Mouse (Mus musculus) forebrain, embryonic 15.5 days (tissue): ENCODE measurements around the gene Tubgcp3. TPM values are rescaled to one million over a fixed set of nuclear protein-coding genes. Genes with fewer than 3 reads are reported as not detected.

Experiments
- ATAC-seq: fragments of 200-750 bp; cut with Nextera tagmentation; replicated peaks from 2 replicates; pipeline ENCODE4 v1.8.0; 2017; ENCODE audit warnings: mild to moderate bottlenecking, moderate TSS enrichment, moderate library complexity
- H3K27ac ChIP-seq: fragments of 300-500 bp; sonication (generic); replicated peaks from 2 replicates; pipeline ENCODE4 v1.5.1; 2015; ENCODE audit warnings: mild to moderate bottlenecking, inconsistent platforms
- H3K27me3 ChIP-seq: fragments of 300-500 bp; sonication (generic); 2 replicates; pipeline ENCODE4 v1.6.1; 2015; ENCODE audit warnings: inconsistent platforms
- H3K36me3 ChIP-seq: fragments of 300-500 bp; sonication (generic); 2 replicates; pipeline ENCODE4 v1.6.1; 2015; ENCODE audit warnings: mild to moderate bottlenecking, inconsistent platforms
- H3K4me1 ChIP-seq: fragments of 300-500 bp; sonication (generic); 2 replicates; pipeline ENCODE4 v1.6.1; 2015; ENCODE audit warnings: inconsistent platforms
- H3K4me2 ChIP-seq: fragments of 300-500 bp; sonication (generic); replicated peaks from 2 replicates; pipeline ENCODE4 v1.6.1; 2015; ENCODE audit warnings: mild to moderate bottlenecking, inconsistent platforms
- H3K4me3 ChIP-seq: fragments of 300-500 bp; sonication (generic); 2 replicates; pipeline ENCODE4 v1.5.1; 2015; ENCODE audit warnings: mild to moderate bottlenecking, inconsistent platforms
- H3K9ac ChIP-seq: fragments of 300-500 bp; sonication (generic); replicated peaks from 2 replicates; pipeline ENCODE4 v1.6.1; 2015; ENCODE audit warnings: mild to moderate bottlenecking, inconsistent platforms
- H3K9me3 ChIP-seq: fragments of 300-500 bp; sonication (generic); 2 replicates; pipeline ENCODE4 v1.6.1; 2016; ENCODE audit warnings: inconsistent platforms
- WGBS: fragments of 180-500 bp; shearing (Covaris S2); methylation state at CpG from one replicate; pipeline ENCODE4 v1.1.7; 2015; ENCODE audit warnings: mixed read lengths; 5-methylcytosine and 5-hydroxymethylcytosine counted together
- polyA plus RNA-seq: library from polyadenylated mRNA; unstranded; fragments of >200 nt; fragmentation: Nextera tagmentation; extraction: Ambion mirVana; gene quantifications from 2 replicates; pipeline ENCODE4 v1.2.1, GENCODE M21; 2015

The Tubgcp3 gene
- polyA plus RNA-seq = 42.4 and 45.3 TPM in 2 replicates

DNA sequence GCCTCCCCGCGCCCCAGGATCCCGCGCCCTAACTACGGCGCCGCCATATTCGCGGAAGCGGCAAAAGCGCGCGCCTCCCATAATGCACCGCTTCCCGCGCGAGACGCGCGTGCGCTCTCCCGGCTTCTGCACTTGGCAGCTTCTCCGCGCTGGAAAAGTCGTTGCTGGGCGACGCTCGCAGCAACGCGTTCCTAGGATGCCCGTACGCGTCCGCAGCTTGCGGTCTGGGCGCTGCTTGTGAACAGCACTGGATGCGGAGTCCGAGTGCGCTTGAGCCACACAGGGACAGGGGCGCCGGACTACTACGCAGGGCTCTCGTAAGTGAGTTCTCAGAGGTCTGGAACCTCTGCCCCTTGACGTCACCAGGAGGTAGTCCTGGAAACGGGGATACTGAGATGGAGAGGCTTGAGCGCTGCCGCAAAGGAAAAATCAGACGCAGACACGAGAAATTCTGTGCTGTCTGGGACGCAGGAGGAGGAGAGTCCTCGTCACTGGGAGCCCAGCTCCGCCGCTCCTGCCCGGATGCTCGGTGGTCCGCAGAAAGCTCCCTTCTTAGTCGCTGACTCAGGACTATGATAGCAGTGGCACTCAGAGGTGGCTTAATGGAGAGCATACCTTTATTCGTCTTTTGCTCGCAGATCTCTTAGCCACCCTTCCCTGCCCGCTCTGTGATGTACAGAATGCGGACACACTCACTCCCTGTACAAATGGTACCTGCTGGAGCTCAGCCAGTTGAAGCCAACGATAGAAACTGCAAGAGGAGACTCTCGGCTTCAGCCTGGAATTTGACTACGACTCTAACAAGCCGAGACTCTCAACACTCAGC, at the start of gene Tubgcp3:
Gene Tubgcp3, minus strand, starts transcription at position 193 of the 826 bp plus-strand sequence.
- no peaks in the 10 kb centered on the region for H3K27me3 ChIP-seq
- peak within 1 kb of the TSS; percentile 86 for H3K4me2 ChIP-seq
- peak within 1 kb of the TSS; percentile 80 for H3K9ac ChIP-seq
- peaks cover 22% of the 10 kb centered on the region for H3K4me1 ChIP-seq
- peak within 1 kb of the TSS; percentile 77 for H3K4me3 ChIP-seq
- WGBS = under 1% methylated on average over 65 of the region's 65 CpGs
- no peaks in the 10 kb centered on the region for H3K36me3 ChIP-seq
- H3K9me3 ChIP-seq = no peaks in the 10 kb centered on the region
- ATAC-seq = peak; percentile 94
- H3K27ac ChIP-seq = peak within 1 kb of the TSS; percentile 91

DNA sequence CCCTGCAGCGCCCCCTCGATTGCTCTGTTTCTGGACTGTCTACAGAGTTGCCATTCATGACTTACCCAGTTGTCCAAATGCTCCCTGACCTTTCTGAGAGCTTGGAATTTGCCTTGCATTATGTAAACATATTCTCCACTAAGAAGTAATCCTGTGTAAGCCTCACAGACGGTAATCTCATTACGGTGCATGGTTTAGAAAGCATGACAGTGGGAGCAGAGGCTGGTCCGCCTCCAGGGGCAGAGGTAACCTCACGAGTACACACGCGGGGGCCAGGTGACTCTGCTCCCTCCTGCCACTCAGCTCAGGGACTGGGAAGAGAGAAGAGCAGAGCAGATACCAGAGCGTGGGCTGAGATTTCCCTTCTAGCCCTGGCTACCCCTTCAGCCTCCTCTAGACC, 47.0 kb upstream of the Tubgcp3 start:
- H3K4me1 ChIP-seq = no peaks in the 10 kb centered on the region
- H3K4me2 ChIP-seq = no peak overlapping the region
- H3K4me3 ChIP-seq = no peak overlapping the region
- no peak overlapping the region for H3K27ac ChIP-seq
- H3K36me3 ChIP-seq = no peaks in the 10 kb centered on the region
- no peak overlapping the region for H3K9ac ChIP-seq
- ATAC-seq = no peak
- 69% methylated on average over 9 of the region's 9 CpGs for WGBS
- no peaks in the 10 kb centered on the region for H3K9me3 ChIP-seq
- no peaks in the 10 kb centered on the region for H3K27me3 ChIP-seq

DNA sequence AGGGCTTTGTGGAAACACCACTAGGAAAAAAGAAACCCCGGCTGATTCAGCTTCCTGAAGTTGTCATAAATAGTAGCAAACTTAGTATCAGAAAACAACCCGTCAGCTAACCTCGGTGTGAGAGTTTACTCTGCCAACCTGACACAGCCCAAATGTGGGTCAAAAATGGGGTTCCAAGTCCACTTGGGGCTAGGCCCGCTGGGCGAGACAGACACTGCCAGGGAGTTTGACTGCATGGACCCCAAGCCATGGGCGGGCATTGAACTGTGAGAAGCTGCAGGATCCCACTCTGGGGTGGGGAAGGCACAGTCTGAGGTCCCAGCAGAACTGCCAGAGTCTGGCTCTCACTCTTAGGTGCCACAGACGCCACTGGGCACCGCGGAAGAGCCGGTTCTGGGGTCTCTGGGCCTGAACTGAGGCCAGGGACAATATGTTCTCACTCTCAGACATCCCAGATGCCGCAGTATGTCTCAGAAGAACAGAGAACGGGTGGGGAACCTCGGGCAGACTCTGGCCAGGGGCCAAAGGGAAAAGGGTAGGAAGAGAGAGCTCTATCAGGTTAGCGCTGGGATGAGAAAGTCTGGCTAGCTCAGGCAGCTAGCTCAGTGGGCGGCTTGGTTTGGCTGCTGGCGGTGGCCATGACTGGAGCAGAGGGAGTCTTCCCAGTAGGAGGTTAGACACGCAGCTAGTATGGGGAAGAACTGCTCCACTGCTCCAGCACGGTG, 44.0 kb upstream of the Tubgcp3 start:
- ATAC-seq = no peak

DNA sequence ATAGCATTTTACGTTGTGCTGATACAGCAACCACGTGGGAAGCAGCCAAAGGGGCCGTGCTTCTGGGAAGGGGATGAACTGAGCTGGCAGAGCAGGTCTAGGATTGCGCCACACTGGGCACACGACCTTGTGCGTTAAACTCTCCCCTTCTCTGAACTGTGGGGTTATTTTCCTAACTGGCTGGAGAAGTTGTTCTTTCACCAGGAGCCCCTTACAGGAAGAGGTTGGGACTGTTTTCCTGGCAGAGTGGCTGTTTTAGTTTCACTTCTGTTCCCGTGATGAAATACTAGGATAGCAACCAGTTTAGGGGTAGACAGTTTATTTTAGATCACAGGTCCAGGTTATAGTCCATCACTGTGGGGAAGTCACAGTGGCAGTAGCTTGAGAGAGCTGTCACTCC, 39.6 kb upstream of the Tubgcp3 start:
- no peaks in the 10 kb centered on the region for H3K9me3 ChIP-seq
- no peak overlapping the region for H3K4me2 ChIP-seq
- no peak overlapping the region for H3K4me3 ChIP-seq
- H3K27ac ChIP-seq = no peak overlapping the region
- no peaks in the 10 kb centered on the region for H3K36me3 ChIP-seq
- H3K9ac ChIP-seq = no peak overlapping the region
- H3K4me1 ChIP-seq = no peaks in the 10 kb centered on the region
- WGBS = 82% methylated on average over 7 of the region's 7 CpGs
- no peak for ATAC-seq
- no peaks in the 10 kb centered on the region for H3K27me3 ChIP-seq

More for the DNA sequence above, 44.0 kb upstream of the Tubgcp3 start:
- no peak overlapping the region for H3K27ac ChIP-seq
- H3K4me3 ChIP-seq = no peak overlapping the region
- H3K4me2 ChIP-seq = no peak overlapping the region
- H3K4me1 ChIP-seq = no peaks in the 10 kb centered on the region
- H3K9ac ChIP-seq = no peak overlapping the region
- H3K36me3 ChIP-seq = no peaks in the 10 kb centered on the region
- 81% methylated on average over 18 of the region's 18 CpGs for WGBS
- H3K27me3 ChIP-seq = no peaks in the 10 kb centered on the region
- H3K9me3 ChIP-seq = no peaks in the 10 kb centered on the region

DNA sequence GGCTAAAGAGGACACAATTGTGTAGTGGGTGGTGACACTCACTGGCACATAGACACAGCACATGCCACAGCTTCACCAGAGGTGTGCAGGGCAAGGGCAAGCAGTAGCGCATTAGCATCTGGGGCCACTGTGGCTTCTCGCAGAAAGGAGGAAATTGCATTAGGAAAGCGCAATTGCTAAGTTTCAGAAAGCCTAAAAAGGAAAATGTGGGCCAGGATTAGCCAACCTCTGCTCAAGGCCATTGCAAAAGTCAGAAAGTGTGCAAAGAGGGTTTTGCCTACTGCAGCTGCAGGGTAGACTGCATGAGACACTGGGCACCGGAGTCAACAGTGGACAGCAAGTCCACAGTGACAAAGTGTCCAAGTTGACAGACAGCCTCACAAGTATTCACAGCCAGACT, 31.5 kb upstream of the Tubgcp3 start:
- H3K27ac ChIP-seq = no peak overlapping the region
- no peaks in the 10 kb centered on the region for H3K4me1 ChIP-seq
- ATAC-seq = no peak
- no peaks in the 10 kb centered on the region for H3K36me3 ChIP-seq
- no peak overlapping the region for H3K4me3 ChIP-seq
- no peaks in the 10 kb centered on the region for H3K9me3 ChIP-seq
- no peak overlapping the region for H3K9ac ChIP-seq
- H3K27me3 ChIP-seq = no peaks in the 10 kb centered on the region
- WGBS = 93% methylated on average over 4 of the region's 4 CpGs
- H3K4me2 ChIP-seq = no peak overlapping the region

DNA sequence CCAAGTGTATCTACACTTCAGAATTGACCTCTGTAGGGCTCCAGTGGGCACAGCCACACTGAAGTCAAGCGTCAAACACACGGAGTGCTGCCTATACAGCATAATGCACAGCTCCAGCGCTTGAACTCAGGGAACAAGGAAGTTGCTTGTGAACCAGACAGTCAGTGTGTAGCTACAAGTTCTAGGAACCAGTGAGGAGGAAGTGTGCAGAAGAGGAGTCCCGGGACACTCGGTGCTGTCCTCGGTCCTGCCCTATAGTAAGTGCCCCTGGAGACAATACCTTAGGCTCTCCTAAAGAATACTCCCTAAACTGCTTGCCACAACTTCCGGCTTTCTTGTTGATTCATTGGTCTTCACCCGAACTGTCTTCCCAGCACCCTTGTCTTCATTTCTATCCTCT, 30.2 kb upstream of the Tubgcp3 start:
- H3K4me1 ChIP-seq = no peaks in the 10 kb centered on the region
- no peak overlapping the region for H3K9ac ChIP-seq
- no peaks in the 10 kb centered on the region for H3K27me3 ChIP-seq
- H3K27ac ChIP-seq = no peak overlapping the region
- no peak overlapping the region for H3K4me2 ChIP-seq
- 68% methylated on average over 8 of the region's 8 CpGs for WGBS
- H3K4me3 ChIP-seq = no peak overlapping the region
- H3K36me3 ChIP-seq = no peaks in the 10 kb centered on the region
- no peaks in the 10 kb centered on the region for H3K9me3 ChIP-seq
- ATAC-seq = no peak

DNA sequence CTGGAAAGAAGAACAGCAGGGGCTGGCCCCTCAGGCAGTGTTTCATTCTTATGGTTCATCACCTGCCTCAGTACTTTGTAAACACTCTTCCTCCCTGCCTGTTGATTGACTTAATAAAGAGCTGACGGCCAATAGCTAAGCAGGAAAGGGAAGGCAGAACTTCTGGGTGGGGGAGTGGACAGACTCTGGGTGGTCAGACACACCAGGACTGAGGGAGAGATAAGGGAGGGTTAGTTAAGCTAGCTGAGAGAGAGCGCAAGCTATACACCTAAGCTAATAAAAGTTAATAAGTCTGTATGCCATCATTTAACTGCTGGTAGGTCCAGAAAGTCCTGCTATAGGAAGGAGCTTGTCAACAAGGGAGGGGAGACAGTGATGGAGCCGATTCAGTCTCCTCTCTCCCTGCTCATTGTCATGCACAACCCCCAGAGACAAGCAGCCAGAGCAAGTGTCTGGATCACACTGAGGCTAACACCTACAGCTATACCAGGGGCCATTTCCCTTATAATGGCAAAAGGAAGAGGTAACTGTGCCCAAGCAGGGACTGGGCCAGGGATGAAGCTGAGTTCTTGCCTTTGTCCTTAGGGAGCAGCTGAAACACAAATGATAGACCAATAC, 26.7 kb upstream of the Tubgcp3 start:
- no peak for ATAC-seq
- H3K9ac ChIP-seq = no peak overlapping the region
- no peak overlapping the region for H3K27ac ChIP-seq
- H3K4me3 ChIP-seq = no peak overlapping the region
- H3K4me2 ChIP-seq = no peak overlapping the region
- H3K9me3 ChIP-seq = no peaks in the 10 kb centered on the region
- WGBS = 50% methylated on average over 3 of the region's 3 CpGs
- H3K36me3 ChIP-seq = no peaks in the 10 kb centered on the region
- H3K4me1 ChIP-seq = no peaks in the 10 kb centered on the region
- no peaks in the 10 kb centered on the region for H3K27me3 ChIP-seq

DNA sequence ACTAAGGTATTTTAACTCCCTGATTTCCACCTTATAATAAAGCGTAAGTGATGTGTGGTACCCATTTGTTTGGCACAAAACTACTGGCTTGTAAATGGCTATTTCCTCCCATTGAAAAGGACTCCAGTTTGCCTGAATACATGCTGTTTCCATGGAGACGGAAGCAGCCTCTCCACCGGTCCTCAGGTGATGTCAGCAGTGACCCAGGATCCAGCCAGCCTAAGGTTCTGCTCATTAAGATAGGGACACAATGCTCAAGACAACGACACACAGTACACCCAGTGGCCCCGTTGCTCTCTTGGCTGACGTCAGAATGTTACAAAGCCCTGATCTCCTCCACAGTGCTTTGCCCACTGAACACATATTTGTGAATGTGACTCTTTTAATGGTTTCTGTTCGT, 16.8 kb upstream of the Tubgcp3 start:
- 27% methylated on average over 7 of the region's 7 CpGs for WGBS
- Histone ChIP-seq H3K4me1 (no peaks in the 10 kb centered on the region), H3K27ac (no peak overlapping the region), H3K36me3 (no peaks in the 10 kb centered on the region), H3K27me3 (no peaks in the 10 kb centered on the region), H3K4me2 (no peak overlapping the region), H3K9ac (no peak overlapping the region), H3K9me3 (no peaks in the 10 kb centered on the region), H3K4me3 (no peak overlapping the region)
- peak; percentile 48 for ATAC-seq

DNA sequence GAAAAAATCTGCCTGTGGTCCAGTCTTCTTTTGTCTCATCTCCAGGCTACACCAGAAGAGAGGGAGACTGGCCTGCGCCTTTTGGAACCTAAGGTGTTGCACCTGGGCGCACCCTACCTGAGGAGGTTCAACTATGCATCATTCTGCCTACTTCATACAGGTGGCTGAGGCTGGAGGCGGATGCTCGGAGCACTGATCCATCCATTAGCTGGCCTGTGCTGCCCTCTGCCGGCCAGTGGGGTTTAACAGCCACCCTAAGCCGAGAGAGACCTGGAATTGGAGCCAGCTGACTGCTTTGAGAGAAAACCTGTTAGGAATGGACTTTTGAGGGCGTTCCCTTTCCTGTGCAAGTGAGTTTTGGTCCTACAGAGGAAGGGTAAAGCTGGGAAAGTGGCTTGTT, 5.5 kb upstream of the Tubgcp3 start:
- peak; percentile 80 for ATAC-seq
- Histone ChIP-seq H3K9ac (no peak overlapping the region), H3K27ac (no peak overlapping the region), H3K4me2 (no peak overlapping the region), H3K27me3 (no peaks in the 10 kb centered on the region), H3K4me3 (no peak overlapping the region), H3K9me3 (no peaks in the 10 kb centered on the region), H3K4me1 (peaks cover 10% of the 10 kb centered on the region), H3K36me3 (no peaks in the 10 kb centered on the region)
- 3% methylated on average over 7 of the region's 7 CpGs for WGBS

DNA sequence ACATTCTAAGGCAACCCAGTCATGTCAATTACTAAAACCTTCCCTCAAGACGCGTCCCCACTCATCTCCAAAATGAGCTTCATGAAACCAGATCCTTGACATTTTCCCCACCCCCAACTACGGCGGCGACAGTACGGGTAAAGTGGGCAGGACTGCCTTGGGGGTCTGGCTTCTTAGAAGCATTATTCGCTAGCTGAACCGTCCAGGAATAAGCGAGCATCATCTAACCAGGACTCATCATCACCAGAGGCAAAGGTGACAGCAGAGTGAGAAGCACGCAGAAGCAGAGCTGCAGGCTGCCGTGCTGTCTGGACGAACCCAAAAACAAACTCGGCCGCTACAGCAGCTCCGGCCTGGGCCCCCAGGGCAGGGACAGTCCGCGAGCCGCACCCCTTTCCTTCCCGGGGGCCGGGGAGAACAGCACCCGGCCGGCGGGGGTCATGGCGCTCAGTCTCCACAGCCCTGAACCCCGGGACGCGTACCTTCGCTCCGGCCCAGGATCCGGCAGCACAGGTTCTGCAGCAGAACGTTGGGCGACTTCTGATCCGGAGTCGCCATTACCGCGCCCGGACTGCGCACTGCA, 484 bp downstream of the Tubgcp3 start:
- no peaks in the 10 kb centered on the region for H3K9me3 ChIP-seq
- no peaks in the 10 kb centered on the region for H3K36me3 ChIP-seq
- peak overlapping the region; percentile 77 for H3K4me3 ChIP-seq
- peak overlapping the region; percentile 91 for H3K27ac ChIP-seq
- peak overlapping the region; percentile 80 for H3K9ac ChIP-seq
- ATAC-seq = no peak
- peaks cover 21% of the 10 kb centered on the region for H3K4me1 ChIP-seq
- WGBS = under 1% methylated on average over 38 of the region's 38 CpGs
- H3K4me2 ChIP-seq = peak overlapping the region; percentile 86
- H3K27me3 ChIP-seq = no peaks in the 10 kb centered on the region

DNA sequence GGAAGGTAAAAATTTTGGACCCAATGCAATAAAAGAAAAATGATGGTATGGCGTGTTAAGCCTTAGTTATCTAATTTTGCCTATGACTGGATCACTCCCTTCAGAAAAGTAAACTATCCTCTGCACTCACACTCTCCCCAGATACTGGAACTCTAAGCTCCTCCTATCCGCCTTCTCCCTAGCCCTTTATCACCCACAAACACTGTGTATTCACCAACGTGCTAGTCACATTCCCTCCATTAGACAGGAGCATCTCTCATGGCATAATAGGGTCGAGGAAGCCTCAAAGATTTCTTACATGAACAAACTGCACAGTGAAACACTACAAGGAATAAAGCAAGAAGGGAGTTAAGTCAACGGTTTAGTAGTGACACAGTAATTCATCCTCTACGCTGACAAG, 1.1 kb downstream of the Tubgcp3 start:
- 39% methylated on average over 6 of the region's 6 CpGs for WGBS
- no peaks in the 10 kb centered on the region for H3K9me3 ChIP-seq
- H3K4me3 ChIP-seq = peak overlapping the region; percentile 77
- peak overlapping the region; percentile 80 for H3K9ac ChIP-seq
- no peaks in the 10 kb centered on the region for H3K36me3 ChIP-seq
- H3K27ac ChIP-seq = no peak overlapping the region
- H3K4me1 ChIP-seq = peaks cover 21% of the 10 kb centered on the region
- ATAC-seq = no peak
- peak overlapping the region; percentile 86 for H3K4me2 ChIP-seq
- H3K27me3 ChIP-seq = no peaks in the 10 kb centered on the region

DNA sequence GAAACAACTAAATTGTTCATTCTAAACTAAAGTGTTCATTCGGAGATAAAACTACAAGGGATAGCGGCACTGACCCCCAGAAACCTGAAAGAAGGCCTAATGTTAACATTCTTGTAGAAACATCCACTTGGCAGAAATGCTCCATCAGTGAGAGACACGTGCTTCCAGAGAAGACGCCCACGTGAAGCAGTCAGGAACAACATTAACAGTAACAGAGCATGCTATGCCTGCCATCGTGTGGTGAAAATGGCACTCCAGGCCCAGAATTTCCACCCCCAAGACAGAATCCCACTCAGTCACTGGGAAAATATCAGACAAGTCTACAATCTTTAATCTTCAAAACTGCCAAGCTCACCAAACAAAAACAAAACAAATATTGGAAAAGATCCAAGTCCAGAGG, 3.2 kb downstream of the Tubgcp3 start:
- Histone ChIP-seq H3K4me3 (no peak overlapping the region), H3K4me1 (peaks cover 21% of the 10 kb centered on the region), H3K27me3 (no peaks in the 10 kb centered on the region), H3K36me3 (no peaks in the 10 kb centered on the region), H3K27ac (no peak overlapping the region), H3K4me2 (no peak overlapping the region), H3K9me3 (no peaks in the 10 kb centered on the region), H3K9ac (no peak overlapping the region)
- ATAC-seq = no peak
- 87% methylated on average over 6 of the region's 6 CpGs for WGBS
